Mouse (Mus musculus): ENCODE results near the gene Car6. TPM values are rescaled to one million over a fixed set of nuclear protein-coding genes. Genes with fewer than 3 reads are reported as not detected.

The Car6 gene
- polyA plus RNA-seq, 1 experiment from 2014 or later: not detected

DNA sequence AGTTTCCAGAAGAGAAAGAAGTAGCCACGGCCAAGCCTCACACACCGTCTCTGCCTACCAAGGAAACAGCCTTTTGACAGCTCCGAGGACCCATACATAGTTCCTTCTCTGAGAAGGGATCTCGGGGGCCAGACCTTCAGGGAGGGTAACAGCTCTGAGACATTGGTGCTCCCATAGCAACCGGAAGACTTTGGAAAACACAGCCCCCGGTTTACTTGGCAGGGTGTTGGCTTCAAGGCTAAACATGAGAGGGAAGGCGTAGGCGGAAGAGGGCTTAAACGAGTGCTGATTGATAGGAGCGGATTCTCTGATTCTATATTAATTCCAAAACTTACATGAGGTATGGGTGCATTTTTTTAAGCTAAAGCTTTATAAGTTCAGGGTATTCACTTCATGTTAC lies 32.7 kb downstream of the Car6 start:
- DNase-seq (ENCODE audit: extremely low spot score, low spot score): no peak
- H3K4me3 ChIP-seq: no peak overlapping the region
- peaks cover 8% of the 10 kb centered on the region; the same call in 1 of the 2 replicates for H3K9me3 ChIP-seq
- WGBS: 86% methylated on average over 10 of the region's 10 CpGs
- no peak overlapping the region for H3K27ac ChIP-seq
- no peaks in the 10 kb centered on the region for H3K36me3 ChIP-seq (replicated peaks)
- no peaks in the 10 kb centered on the region for H3K27me3 ChIP-seq (ENCODE audit: poor library complexity, severe bottlenecking)
- H3K4me1 ChIP-seq: peaks cover 7% of the 10 kb centered on the region

DNA sequence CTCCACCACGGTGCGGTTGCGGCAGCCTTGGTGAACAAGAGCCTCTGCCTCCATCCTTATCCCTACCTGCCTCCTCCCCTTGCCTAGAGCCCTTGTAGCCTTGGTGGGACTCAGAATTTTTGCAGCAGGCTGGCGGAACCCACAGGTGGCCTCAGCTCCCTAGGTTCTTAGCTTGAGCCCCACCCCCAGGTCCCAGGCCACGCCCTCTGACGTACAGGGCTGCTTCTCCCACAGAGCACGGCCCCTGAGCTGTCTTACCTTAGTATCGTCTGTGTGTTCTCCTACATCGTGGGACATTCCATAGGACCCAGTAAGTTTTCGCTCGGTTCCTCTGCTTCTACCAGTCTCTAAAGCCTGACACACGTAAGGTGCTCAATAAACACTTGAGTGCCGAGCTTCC lies 36.3 kb downstream of the Car6 start:
- Histone ChIP-seq H3K27me3 (ENCODE audit: poor library complexity, severe bottlenecking) (no peaks in the 10 kb centered on the region), H3K36me3 (replicated peaks) (no peaks in the 10 kb centered on the region), H3K4me1 (peaks cover 7% of the 10 kb centered on the region), H3K4me3 (peak overlapping the region; percentile 23; the same call in 1 of the 2 replicates), H3K9me3 (peaks cover 19% of the 10 kb centered on the region; the same call in 1 of the 2 replicates), H3K27ac (no peak overlapping the region)
- DNase-seq (ENCODE audit: extremely low spot score, low spot score): no peak
- WGBS: 31% methylated on average over 13 of the region's 13 CpGs

DNA sequence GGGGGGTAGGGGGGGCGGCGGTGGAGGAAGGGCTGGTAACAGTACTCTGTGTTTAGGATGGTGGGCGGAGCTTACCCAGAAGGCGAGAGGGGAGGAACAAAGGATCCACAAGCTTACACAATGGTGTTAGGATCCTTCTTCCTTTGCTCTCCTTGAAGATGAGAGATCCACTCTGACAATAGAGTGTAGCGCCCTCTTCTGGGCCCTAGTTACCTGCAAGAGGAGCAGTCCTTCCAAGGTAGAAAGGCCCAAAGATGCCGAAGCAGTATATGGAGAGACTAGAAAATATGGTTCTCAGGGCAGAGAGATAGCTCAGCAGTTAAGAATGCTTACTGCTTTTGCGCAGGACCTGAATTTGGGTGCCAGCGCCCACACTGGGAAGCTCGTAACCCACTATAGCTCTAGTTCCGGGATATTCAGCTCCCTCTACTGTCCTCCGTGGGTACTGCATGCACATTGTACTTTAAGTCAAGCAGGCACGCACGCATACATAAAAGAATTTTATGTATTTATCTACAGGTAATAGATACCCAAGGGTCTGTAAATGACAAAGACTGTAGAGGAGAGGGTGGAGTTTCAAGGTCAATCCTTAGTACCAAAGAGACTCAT lies 38.5 kb downstream of the Car6 start:
- Histone ChIP-seq H3K4me3 (no peak overlapping the region), H3K4me1 (peaks cover 13% of the 10 kb centered on the region), H3K36me3 (replicated peaks) (no peaks in the 10 kb centered on the region), H3K27ac (no peak overlapping the region), H3K9me3 (peaks cover 19% of the 10 kb centered on the region; the same call in 1 of the 2 replicates), H3K27me3 (ENCODE audit: poor library complexity, severe bottlenecking) (peaks cover 7% of the 10 kb centered on the region; the same call in 1 of the 2 replicates)
- no peak for DNase-seq (ENCODE audit: extremely low spot score, low spot score)
- WGBS: 73% methylated on average over 13 of the region's 13 CpGs

DNA sequence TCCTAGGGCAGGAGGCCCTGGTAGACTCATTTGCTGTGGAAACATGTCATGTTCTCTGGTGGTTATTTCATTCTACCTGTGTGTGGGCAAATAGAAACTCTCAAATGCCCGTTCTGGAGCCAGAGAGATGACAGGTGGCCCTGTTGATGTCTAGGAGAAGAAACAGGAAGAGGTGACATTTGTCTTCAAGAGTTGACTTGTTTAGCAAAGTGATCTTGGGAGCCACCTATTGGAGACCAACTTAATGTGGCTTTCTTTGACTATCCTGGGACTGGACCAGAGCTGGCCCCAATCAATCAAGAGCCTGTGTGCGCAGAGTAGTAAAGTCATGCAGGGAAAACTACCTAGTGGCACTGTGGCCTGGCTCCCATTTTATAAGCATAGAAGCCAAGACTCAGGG lies 41.7 kb downstream of the Car6 start:
- Histone ChIP-seq H3K4me1 (peaks cover 6% of the 10 kb centered on the region; the same call in 1 of the 2 replicates), H3K9me3 (peaks cover 19% of the 10 kb centered on the region; the same call in 1 of the 2 replicates), H3K4me3 (no peak overlapping the region), H3K36me3 (replicated peaks) (no peaks in the 10 kb centered on the region), H3K27me3 (ENCODE audit: poor library complexity, severe bottlenecking) (peaks cover 7% of the 10 kb centered on the region; the same call in 1 of the 2 replicates), H3K27ac (no peak overlapping the region)
- WGBS: 88% methylated on average over 2 of the region's 2 CpGs
- DNase-seq (ENCODE audit: extremely low spot score, low spot score): no peak

DNA sequence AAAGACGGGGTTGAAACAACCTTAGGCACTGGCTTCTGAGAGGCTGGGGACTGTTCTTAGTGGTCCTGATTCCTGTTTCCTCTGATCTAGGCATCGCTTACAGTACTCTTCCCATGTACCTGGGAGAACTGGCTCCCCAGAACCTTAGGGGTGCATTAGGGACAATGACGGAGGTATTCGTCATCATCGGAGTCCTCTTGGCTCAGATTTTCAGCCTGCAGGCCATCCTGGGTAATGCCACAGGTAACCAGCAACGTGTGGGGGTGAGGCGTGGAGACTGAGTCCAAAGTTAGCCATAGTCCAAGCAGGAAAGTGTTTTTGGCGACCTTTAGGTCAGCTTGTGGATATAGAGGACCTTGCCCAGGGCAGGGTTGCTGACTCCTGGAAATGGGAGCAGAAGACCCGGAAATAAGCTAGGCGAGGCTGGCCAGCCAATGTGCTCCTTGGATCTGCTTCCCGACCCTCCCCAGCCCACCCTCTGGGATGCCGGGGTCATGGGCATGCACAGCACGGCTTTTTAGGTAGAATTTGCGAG lies 43.7 kb downstream of the Car6 start:
- no peak for DNase-seq (ENCODE audit: extremely low spot score, low spot score)
- 73% methylated on average over 14 of the region's 14 CpGs for WGBS

DNA sequence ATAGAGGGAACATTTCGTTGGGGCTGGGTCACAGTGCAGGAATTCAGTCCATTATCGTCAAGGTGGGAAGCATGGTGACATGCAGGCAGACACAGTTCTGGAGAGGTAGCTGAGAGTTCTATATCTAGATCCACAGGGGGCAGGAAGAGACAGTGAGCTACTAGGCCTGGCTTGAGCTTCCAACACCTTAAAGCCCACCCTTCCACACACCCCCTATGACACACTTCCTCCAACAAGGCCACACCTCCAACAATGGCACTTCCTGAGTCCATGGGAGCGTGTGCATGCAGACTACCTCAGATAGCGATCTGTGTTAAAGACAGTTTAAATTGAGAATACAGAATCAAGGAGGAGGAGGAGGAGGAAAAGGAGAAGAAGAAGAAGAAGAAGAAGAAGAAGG lies 45.4 kb downstream of the Car6 start:
- Histone ChIP-seq H3K9me3 (no peaks in the 10 kb centered on the region), H3K4me3 (no peak overlapping the region), H3K36me3 (replicated peaks) (no peaks in the 10 kb centered on the region), H3K27ac (no peak overlapping the region), H3K4me1 (peaks cover 6% of the 10 kb centered on the region; the same call in 1 of the 2 replicates), H3K27me3 (ENCODE audit: poor library complexity, severe bottlenecking) (peaks cover 7% of the 10 kb centered on the region; the same call in 1 of the 2 replicates)
- WGBS: 92% methylated on average over 4 of the region's 4 CpGs
- DNase-seq (ENCODE audit: extremely low spot score, low spot score): no peak

More for the DNA sequence above, 43.7 kb downstream of the Car6 start:
- Histone ChIP-seq H3K4me3 (no peak overlapping the region), H3K36me3 (replicated peaks) (no peaks in the 10 kb centered on the region), H3K27me3 (ENCODE audit: poor library complexity, severe bottlenecking) (peaks cover 7% of the 10 kb centered on the region; the same call in 1 of the 2 replicates), H3K9me3 (peaks cover 1% of the 10 kb centered on the region; the same call in 1 of the 2 replicates), H3K27ac (no peak overlapping the region), H3K4me1 (peaks cover 6% of the 10 kb centered on the region; the same call in 1 of the 2 replicates)

DNA sequence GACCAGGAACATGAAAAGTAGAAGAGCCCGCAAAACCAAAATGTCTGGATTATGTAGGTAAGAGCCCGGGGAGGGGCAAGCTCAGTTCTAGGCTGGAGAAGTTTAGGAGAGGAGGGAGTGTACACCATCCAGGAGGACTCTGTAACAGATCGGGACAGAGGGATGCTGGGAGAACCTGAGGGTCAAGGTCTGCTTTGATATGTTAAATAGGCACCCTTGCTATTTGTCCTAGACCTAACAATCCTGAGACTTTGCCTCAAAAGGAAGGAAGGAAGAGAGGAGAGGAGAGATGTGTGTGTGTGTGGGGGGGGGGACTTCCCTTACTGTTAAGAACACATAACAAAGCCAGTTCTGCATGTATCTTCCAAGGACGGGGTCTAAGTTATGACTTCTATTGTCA lies 45.8 kb downstream of the Car6 start:
- Histone ChIP-seq H3K27ac (no peak overlapping the region), H3K4me1 (peaks cover 6% of the 10 kb centered on the region; the same call in 1 of the 2 replicates), H3K36me3 (replicated peaks) (no peaks in the 10 kb centered on the region), H3K4me3 (no peak overlapping the region), H3K27me3 (ENCODE audit: poor library complexity, severe bottlenecking) (peaks cover 7% of the 10 kb centered on the region; the same call in 1 of the 2 replicates), H3K9me3 (no peaks in the 10 kb centered on the region)
- 87% methylated on average over 4 of the region's 4 CpGs for WGBS
- DNase-seq (ENCODE audit: extremely low spot score, low spot score): no peak

DNA sequence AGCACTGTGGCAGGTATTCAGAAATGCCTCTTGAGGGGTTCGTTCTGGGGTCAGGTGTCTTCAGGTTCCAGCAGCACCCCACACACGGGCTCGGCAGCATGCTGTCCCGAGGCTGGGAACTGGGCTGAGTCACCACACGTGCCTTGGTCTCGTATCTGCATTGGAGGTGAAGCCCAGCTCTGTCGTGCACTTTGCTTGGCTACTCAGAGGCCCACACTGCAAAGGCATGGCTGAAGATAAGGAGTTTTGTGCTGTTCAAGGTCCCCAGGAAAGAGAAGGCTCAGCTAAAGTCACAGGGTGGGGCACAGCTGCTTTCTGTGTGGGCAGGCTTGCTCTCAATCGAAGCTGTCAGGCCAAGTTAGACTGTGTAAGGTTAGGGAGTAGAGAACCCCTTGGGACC lies 48.6 kb downstream of the Car6 start:
- WGBS: 86% methylated on average over 8 of the region's 8 CpGs
- H3K27ac ChIP-seq: no peak overlapping the region
- no peaks in the 10 kb centered on the region for H3K27me3 ChIP-seq (ENCODE audit: poor library complexity, severe bottlenecking)
- H3K9me3 ChIP-seq: peaks cover 5% of the 10 kb centered on the region; the same call in 1 of the 2 replicates
- H3K4me3 ChIP-seq: no peak overlapping the region
- no peaks in the 10 kb centered on the region for H3K4me1 ChIP-seq
- H3K36me3 ChIP-seq (replicated peaks): no peaks in the 10 kb centered on the region
- DNase-seq (ENCODE audit: extremely low spot score, low spot score): no peak

DNA sequence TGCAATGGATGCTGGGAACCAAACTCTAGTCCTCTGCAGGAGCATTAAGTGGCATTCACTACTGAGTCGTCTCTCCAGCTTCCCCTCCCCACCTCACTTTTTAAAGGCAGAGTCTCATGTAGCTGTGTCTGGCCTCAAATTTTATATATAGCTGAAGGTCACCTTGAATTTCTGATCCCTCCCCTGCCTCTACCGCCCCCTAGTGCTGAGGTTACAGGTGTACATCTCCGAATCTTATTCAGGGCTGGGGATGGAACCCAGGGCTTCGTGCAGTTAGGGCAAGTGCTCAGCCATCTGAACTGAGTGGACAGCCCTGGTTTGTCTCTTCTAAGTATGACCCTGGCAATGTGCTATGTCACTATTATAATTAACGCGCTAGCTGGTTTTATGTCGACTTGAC lies 50.1 kb downstream of the Car6 start:
- Histone ChIP-seq H3K36me3 (replicated peaks) (no peaks in the 10 kb centered on the region), H3K4me3 (no peak overlapping the region), H3K27ac (no peak overlapping the region), H3K9me3 (peaks cover 5% of the 10 kb centered on the region; the same call in 1 of the 2 replicates), H3K4me1 (peaks cover 6% of the 10 kb centered on the region; the same call in 1 of the 2 replicates), H3K27me3 (ENCODE audit: poor library complexity, severe bottlenecking) (no peaks in the 10 kb centered on the region)
- WGBS: 78% methylated on average over 7 of the region's 7 CpGs
- DNase-seq (ENCODE audit: extremely low spot score, low spot score): no peak

DNA sequence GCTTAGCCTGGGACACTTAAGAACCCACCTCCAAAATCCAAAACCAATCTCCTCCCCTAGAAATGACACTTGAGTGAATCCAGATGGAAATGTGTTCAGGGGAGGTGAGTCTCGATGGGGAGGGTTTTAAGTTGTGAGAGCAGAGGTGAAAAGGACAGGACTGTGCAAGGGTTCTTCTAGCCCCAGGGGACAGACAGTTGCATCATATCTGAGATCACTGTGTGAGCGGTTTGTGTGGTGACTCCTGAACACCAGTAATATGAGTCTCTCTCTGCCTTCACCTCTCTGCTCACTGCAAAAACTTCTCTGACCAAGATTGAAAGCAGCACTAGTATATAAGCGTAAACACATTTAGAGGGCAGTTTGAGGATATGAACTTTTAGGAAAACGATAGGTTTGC lies 54.8 kb downstream of the Car6 start:
- Histone ChIP-seq H3K4me3 (no peak overlapping the region), H3K27ac (no peak overlapping the region), H3K9me3 (peaks cover 10% of the 10 kb centered on the region; the same call in 1 of the 2 replicates), H3K27me3 (ENCODE audit: poor library complexity, severe bottlenecking) (no peaks in the 10 kb centered on the region), H3K36me3 (replicated peaks) (no peaks in the 10 kb centered on the region), H3K4me1 (peaks cover 6% of the 10 kb centered on the region; the same call in 1 of the 2 replicates)
- 79% methylated on average over 4 of the region's 4 CpGs for WGBS
- no peak for DNase-seq (ENCODE audit: extremely low spot score, low spot score)

DNA sequence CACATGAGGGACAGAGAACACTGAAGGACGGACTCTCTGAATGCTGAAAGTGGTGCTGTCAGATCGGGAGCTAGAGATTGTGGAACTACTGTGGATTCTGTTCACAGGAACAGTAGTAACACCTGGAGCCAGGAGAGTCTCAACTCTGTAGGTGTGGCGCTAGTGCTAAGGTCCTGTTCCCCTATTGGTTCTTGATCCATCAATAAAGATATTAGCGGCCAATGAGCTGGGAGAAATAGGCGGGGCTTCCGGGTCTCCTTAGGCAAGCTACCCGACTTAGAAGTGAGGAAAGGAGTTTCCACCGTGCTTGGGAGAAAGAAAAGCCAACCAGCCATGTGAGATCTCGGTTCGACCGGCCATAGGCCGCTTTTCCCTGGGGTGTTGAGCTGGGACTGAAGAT lies 56.9 kb downstream of the Car6 start:
- Histone ChIP-seq H3K4me1 (peaks cover 15% of the 10 kb centered on the region; the same call in 1 of the 2 replicates), H3K9me3 (peaks cover 10% of the 10 kb centered on the region; the same call in 1 of the 2 replicates), H3K36me3 (replicated peaks) (no peaks in the 10 kb centered on the region), H3K27ac (no peak overlapping the region), H3K27me3 (ENCODE audit: poor library complexity, severe bottlenecking) (peaks cover 11% of the 10 kb centered on the region), H3K4me3 (no peak overlapping the region)
- 14% methylated on average over 12 of the region's 12 CpGs for WGBS
- no peak for DNase-seq (ENCODE audit: extremely low spot score, low spot score)

DNA sequence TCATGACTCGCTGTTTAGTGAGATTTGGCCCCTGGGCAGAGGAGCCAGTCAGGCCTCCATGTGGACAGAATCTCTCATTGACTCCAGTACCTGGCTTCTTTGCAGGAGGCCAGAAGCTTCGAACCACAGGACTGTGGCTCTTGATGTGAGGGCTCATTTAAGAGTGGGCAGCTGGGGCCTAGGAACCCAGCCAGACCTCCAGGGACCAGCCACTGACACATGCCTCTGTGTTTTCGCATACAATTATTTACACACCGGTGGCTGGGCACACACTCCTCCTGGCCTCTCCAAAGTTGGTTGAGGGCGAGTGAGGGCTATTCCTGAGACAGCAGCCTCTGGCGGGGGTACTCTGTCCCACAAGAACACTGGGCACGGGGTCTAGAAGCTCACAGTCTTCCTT lies 60.8 kb downstream of the Car6 start:
- Histone ChIP-seq H3K4me1 (peaks cover 34% of the 10 kb centered on the region), H3K36me3 (replicated peaks) (no peaks in the 10 kb centered on the region), H3K4me3 (no peak overlapping the region), H3K27me3 (ENCODE audit: poor library complexity, severe bottlenecking) (peaks cover 24% of the 10 kb centered on the region), H3K9me3 (peaks cover 5% of the 10 kb centered on the region; the same call in 1 of the 2 replicates), H3K27ac (no peak overlapping the region)
- DNase-seq (ENCODE audit: extremely low spot score, low spot score): no peak
- 85% methylated on average over 7 of the region's 7 CpGs for WGBS

DNA sequence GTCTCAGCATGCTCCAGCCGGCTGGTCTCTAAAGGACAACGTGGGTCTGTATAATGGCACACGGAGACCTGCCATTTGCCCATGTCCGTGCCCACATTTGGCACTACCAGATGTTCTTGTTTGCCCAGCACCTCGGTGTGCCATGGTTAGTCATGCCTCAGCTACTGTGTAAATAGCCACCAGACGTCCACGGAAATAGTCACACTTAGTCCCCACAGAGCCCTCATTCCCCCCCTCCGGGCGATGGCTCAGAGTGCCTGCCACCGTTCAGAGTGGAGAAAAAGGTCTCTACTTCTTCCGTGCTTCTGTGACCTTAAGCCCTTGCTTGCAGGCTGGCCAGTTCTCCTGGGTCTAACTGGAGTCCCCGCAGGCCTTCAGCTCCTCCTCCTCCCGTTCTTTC lies 62.0 kb downstream of the Car6 start:
- H3K9me3 ChIP-seq: peaks cover 3% of the 10 kb centered on the region; the same call in 1 of the 2 replicates
- whole genome bisulfite sequencing: 77% methylated on average over 13 of the region's 13 CpGs

More for the DNA sequence above, 62.0 kb downstream of the Car6 start:
- H3K27me3 ChIP-seq (ENCODE audit: poor library complexity, severe bottlenecking): peaks cover 24% of the 10 kb centered on the region
- H3K4me1 ChIP-seq: peaks cover 37% of the 10 kb centered on the region
- no peaks in the 10 kb centered on the region for H3K36me3 ChIP-seq (replicated peaks)
- no peak overlapping the region for H3K4me3 ChIP-seq
- DNase-seq (ENCODE audit: extremely low spot score, low spot score): no peak
- no peak overlapping the region for H3K27ac ChIP-seq

Data from forebrain, embryonic 10.5 days (tissue).